In the genomic region with DNA sequence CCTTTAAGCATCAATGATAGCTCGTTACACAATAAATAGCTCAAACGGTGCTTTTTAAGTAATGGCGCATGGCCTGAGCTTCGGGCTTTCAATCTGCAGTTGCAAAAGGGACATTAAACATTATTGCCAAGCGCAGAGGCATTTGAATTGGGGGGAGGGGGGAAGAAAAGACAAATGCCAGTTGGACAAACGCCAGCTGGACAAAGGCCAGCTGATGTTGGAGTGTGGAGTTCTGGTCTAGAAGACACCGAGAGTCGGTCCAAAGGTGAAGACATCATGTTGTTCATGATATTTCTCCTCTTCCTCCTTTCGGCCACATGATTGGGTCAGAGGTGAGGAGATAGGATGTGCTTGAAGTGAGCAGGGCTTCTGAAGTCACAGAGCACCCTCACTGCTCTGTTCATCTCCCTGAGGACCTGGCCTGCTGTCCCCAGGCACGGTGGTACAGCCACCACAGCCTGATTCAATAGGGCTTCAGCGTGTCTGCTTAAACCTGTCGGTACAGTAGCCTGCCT, we compare ENCODE assay signal across 9 mouse cellular contexts.
DNase-seq lines count a peak whose midpoint lies in the region; ATAC-seq and TF ChIP-seq lines count a peak whose summit lies in the region.
"Had no signal": no experiment of that assay in that cellular context is flagged by ENCODE, and none has a peak within 500 bp of the region (broad histone marks: within the 10 kb centered on the region; RNA-seq: fewer than 3 reads in every experiment).

No protein-coding gene starts in this region.

- H3K4me1 ChIP-seq in liver, postnatal 0 days (ENCODE audit: insufficient read depth) = no peaks in the 10 kb centered on the region
- H3K4me1 ChIP-seq in liver, embryonic 12.5 days = no peaks in the 10 kb centered on the region
- H3K4me1 ChIP-seq in embryonic facial prominence, embryonic 14.5 days (ENCODE audit: control insufficient read depth, insufficient read depth, low read length) = 0 out of 2 replicates have a peak, but pooled peaks cover 7% of the 10 kb centered on the region
- peaks cover 39% of the 10 kb centered on the region for H3K4me1 ChIP-seq in neural tube, embryonic 12.5 days

- no peak for ATAC-seq in liver, postnatal 0 days
- ATAC-seq in liver, embryonic 12.5 days = no peak
- ATAC-seq in embryonic facial prominence, embryonic 14.5 days (ENCODE audit: low read depth) = peak; percentile 70; the same call in 1 of the 2 replicates
- peak; percentile 59 for ATAC-seq in neural tube, embryonic 12.5 days (ENCODE audit: low FRiP score, low read depth)

- DNase-seq in liver, postnatal 0 days = peak; percentile 29
- peak; percentile 29 for DNase-seq in embryonic facial prominence, embryonic 14.5 days (ENCODE audit: low spot score)
- peak; percentile 41 for DNase-seq in kidney, adult 11 months
- DNase-seq in thymus, postnatal 14 days = no peak
- no peak for DNase-seq in urinary bladder, adult 2 months (ENCODE audit: low spot score)

- H3K36me3 ChIP-seq in liver, postnatal 0 days (replicated peaks; ENCODE audit: insufficient read depth, low read length) = no peaks in the 10 kb centered on the region
- H3K36me3 ChIP-seq in liver, embryonic 12.5 days = no peaks in the 10 kb centered on the region
- no peaks in the 10 kb centered on the region for H3K36me3 ChIP-seq in embryonic facial prominence, embryonic 14.5 days (ENCODE audit: control insufficient read depth, insufficient read depth, low read length)
- no peaks in the 10 kb centered on the region for H3K36me3 ChIP-seq in neural tube, embryonic 12.5 days
- H3K36me3 ChIP-seq: embryonic facial prominence, embryonic 15.5 days; limb, embryonic 12.5 days had no signal

- no peak overlapping the region for H3K9ac ChIP-seq in liver, postnatal 0 days (replicated peaks)
- H3K9ac ChIP-seq in liver, embryonic 12.5 days = no peak overlapping the region
- no peak overlapping the region for H3K9ac ChIP-seq in embryonic facial prominence, embryonic 14.5 days (ENCODE audit: low read depth, low read length)
- no peak overlapping the region for H3K9ac ChIP-seq in neural tube, embryonic 12.5 days
- H3K9ac ChIP-seq: embryonic facial prominence, embryonic 15.5 days; limb, embryonic 12.5 days had no signal

- TF ChIP-seq CTCF in liver, postnatal 0 days (IDR thresholded peaks at IDR 0.05; ENCODE audit: low read depth) = no peak

- H3K4me2 ChIP-seq in liver, postnatal 0 days (ENCODE audit: low read depth, low read length) = no peak overlapping the region
- H3K4me2 ChIP-seq in liver, embryonic 12.5 days = no peak overlapping the region
- H3K4me2 ChIP-seq in embryonic facial prominence, embryonic 14.5 days (ENCODE audit: low read depth, low read length) = no peak overlapping the region
- H3K4me2 ChIP-seq in neural tube, embryonic 12.5 days (replicated peaks) = peak overlapping the region; percentile 39
- H3K4me2 ChIP-seq: embryonic facial prominence, embryonic 15.5 days; limb, embryonic 12.5 days had no signal

- no peak overlapping the region for H3K4me3 ChIP-seq in liver, postnatal 0 days (ENCODE audit: low read depth, low read length)
- no peak overlapping the region for H3K4me3 ChIP-seq in liver, embryonic 12.5 days
- no peak overlapping the region for H3K4me3 ChIP-seq in embryonic facial prominence, embryonic 14.5 days (ENCODE audit: low read depth, low read length)
- no peak overlapping the region for H3K4me3 ChIP-seq in neural tube, embryonic 12.5 days
- H3K4me3 ChIP-seq: embryonic facial prominence, embryonic 15.5 days; limb, embryonic 12.5 days had no signal

- H3K9me3 ChIP-seq in liver, postnatal 0 days (ENCODE audit: low read length) = no peaks in the 10 kb centered on the region
- no peaks in the 10 kb centered on the region for H3K9me3 ChIP-seq in liver, embryonic 12.5 days (replicated peaks)
- no peaks in the 10 kb centered on the region for H3K9me3 ChIP-seq in embryonic facial prominence, embryonic 14.5 days (ENCODE audit: control insufficient read depth, low read length)
- H3K9me3 ChIP-seq in neural tube, embryonic 12.5 days = no peaks in the 10 kb centered on the region
- H3K9me3 ChIP-seq: embryonic facial prominence, embryonic 15.5 days; limb, embryonic 12.5 days had no signal

- WGBS in liver, postnatal 0 days (ENCODE audit: insufficient replicate concordance) = 66% methylated on average over 12 of the region's 12 CpGs
- 72% methylated on average over 12 of the region's 12 CpGs for WGBS in liver, embryonic 12.5 days (ENCODE audit: insufficient replicate concordance)
- 54% methylated on average over 12 of the region's 12 CpGs for WGBS in embryonic facial prominence, embryonic 14.5 days
- WGBS in neural tube, embryonic 12.5 days = 22% methylated on average over 12 of the region's 12 CpGs

- no peak for TF ChIP-seq EP300 in liver, postnatal 0 days (IDR thresholded peaks at IDR 0.05; ENCODE audit: low read depth)

- H3K27me3 ChIP-seq in liver, postnatal 0 days (ENCODE audit: insufficient read depth, low read length) = no peaks in the 10 kb centered on the region
- H3K27me3 ChIP-seq in liver, embryonic 12.5 days (replicated peaks) = no peaks in the 10 kb centered on the region
- no peaks in the 10 kb centered on the region for H3K27me3 ChIP-seq in embryonic facial prominence, embryonic 14.5 days (replicated peaks; ENCODE audit: control insufficient read depth, insufficient read depth, low read length)
- no peaks in the 10 kb centered on the region for H3K27me3 ChIP-seq in neural tube, embryonic 12.5 days (replicated peaks)
- H3K27me3 ChIP-seq: embryonic facial prominence, embryonic 15.5 days; limb, embryonic 12.5 days had no signal

- no peak overlapping the region for H3K27ac ChIP-seq in liver, postnatal 0 days (ENCODE audit: low read depth)
- no peak overlapping the region for H3K27ac ChIP-seq in liver, embryonic 12.5 days
- no peak overlapping the region for H3K27ac ChIP-seq in embryonic facial prominence, embryonic 14.5 days (replicated peaks; ENCODE audit: low read depth, low read length)
- peak overlapping the region; percentile 13; the same call in 1 of the 2 replicates for H3K27ac ChIP-seq in neural tube, embryonic 12.5 days
- H3K27ac ChIP-seq: embryonic facial prominence, embryonic 15.5 days; limb, embryonic 12.5 days had no signal

Comparison
In these comparisons a context has a peak if more than half of its experiments do, and no peak if none do; other contexts are left out.
1. ATAC-seq: peak in embryonic facial prominence, embryonic 14.5 days (single experiment) and neural tube, embryonic 12.5 days (single experiment); none in liver, postnatal 0 days (single experiment) and liver, embryonic 12.5 days (single experiment).
2. DNase-seq: peak in liver, postnatal 0 days (single experiment), embryonic facial prominence, embryonic 14.5 days (single experiment) and kidney, adult 11 months (single experiment); none in thymus, postnatal 14 days (single experiment) and urinary bladder, adult 2 months (single experiment).